Mouse (Mus musculus): ENCODE results near the gene Gpc6. TPM values are rescaled to one million over a fixed set of nuclear protein-coding genes. Genes with fewer than 3 reads are reported as not detected.
A peak's percentile ranks its signal among the peaks of the same experiment; 100 is the strongest.

Gene Gpc6
- total RNA-seq, 2 experiments from 2014 or later = not detected

DNA sequence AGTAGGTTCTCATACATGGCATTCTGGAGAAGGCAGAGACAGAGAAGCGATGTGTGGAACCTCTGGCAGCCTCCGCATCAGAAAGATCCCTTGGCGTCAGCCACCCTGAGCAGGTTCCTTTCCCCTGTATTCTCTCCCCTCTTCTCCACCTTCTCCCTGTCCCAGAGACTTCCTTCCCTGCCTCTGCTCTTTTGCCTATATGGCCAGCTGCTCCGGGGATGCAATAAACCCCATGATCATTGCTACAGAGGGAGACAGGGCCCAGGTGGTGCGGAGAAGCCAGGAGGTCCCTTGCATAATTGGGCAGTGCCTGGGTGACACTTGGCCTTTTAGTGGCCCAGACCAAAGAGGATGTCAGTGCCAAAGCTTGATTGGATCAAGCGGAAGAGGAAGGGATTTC is 910.4 kb downstream of the Gpc6 start:
- ATAC-seq (replicated peaks; ENCODE audit: poor library complexity) = no peak

DNA sequence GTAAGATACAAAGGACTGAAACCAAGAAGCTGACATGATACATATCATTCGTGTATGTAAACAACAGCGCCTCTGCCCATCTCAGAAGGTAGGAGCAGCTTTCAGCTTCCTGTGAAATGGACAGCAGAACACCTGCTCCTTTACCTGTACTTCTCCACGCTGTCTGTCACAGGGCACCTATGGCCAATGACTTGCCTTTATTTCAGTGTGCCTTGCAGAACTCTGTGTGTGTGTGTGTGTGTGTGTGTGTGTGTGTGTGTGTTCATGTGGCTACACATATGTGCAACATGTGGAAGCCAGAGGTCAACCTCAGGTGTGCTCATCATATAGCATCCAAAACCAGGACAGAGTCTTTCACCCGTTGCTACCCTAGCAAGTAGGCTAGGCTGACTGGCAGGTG is 911.9 kb downstream of the Gpc6 start:
- no peak for ATAC-seq (replicated peaks; ENCODE audit: poor library complexity)

DNA sequence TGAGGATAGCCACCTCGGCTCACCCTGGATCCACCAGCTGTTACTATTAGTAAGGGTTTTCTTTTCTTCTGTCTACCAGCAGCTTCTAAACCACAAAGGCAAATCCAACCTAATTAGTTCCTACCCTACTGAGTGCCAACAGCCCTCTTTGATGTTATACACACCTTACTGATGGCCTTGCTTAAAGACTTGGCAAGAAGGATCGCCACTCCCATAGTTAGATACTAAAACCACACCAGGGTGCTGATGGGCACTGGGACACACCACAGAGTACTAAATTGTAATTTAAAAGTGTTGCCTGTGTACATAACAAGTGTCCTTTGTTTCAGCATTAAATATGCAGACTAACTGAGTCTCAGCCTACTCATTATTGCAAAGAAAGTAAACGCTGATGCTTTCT is 912.6 kb downstream of the Gpc6 start:
- ATAC-seq (replicated peaks; ENCODE audit: poor library complexity) = no peak

- no peak for ATAC-seq (replicated peaks; ENCODE audit: poor library complexity)
Measured at GRCm38 (mm10) chr14:117841211-117841610, 916.1 kb downstream of the Gpc6 start.

DNA sequence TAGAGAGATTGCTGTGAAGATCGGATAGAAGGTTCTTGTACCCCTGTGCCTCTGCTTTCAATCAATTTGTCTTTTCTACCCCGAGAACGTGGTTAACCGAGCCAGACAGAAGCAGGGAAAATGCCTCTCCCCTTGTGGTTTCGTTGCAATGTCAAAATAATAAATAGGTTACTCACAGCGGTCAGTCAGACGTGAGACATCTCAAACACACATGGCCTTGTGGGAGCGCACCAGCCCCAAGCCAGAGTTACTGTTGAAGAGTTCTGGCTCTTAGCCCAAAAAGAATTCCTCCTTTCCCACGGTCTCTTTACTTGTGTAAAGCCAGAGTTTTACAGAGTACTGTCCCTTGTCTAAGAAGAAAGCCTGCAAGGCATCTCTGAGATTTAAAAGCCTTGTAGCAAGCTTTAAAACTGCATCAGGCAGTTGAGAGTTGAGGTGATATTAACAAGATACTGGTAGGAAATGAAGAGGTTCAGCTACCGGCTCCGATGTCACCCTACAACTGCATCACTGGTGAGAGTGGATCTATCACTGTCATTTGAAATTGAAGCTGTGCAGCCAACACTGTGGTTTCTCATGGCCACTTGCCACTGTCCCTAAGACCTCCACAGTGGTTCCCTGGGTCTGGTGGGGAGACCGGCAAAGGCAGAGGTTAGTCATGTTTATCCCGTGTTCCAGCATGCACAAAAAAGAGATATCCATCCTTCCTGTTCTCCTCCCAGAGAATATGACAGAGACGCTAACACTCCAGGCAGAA is 916.9 kb downstream of the Gpc6 start:
- ATAC-seq (replicated peaks; ENCODE audit: poor library complexity) = no peak

GRCm38 (mm10) chr14:117849591-117850505 is 924.7 kb downstream of the Gpc6 start:
- ATAC-seq (replicated peaks; ENCODE audit: poor library complexity) = no peak

DNA sequence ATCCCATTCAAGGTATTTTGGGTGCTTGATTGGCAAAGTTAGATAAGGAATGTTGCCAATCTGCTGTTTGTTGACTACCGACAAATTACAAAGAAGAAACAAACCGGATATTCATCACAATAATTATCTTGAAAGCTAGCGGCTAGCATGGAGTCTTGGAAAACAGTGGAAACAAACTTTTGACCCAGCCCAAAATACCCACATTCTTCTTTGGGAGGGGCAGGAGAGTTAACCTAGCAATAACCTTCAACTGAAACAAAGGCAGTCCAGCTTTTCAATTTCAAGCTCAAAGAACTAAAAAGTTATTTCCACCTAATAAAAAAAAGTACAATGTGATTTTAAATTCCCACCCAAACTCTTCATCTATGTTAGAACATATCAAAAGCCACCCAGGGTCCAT is 927.2 kb downstream of the Gpc6 start:
- ATAC-seq (replicated peaks; ENCODE audit: poor library complexity) = no peak

DNA sequence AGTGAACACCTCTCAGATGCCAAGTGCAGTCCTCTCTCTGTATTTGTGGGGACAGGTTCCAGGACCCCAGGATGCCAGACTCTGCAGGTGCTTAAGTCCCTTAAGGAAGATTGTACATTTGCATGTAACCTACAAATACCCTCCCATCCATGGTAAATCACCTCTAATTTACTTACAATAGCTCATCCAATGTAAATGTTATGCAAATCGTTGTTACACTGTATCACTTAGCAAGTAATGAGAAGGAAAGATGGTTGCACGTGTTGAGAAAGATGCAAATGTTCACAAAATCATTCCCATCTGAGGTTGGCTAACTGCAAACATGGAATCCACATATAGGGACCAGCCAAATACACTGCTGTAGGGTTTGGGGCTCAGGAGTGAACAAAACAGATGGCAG is 927.7 kb downstream of the Gpc6 start:
- no peak for ATAC-seq (replicated peaks; ENCODE audit: poor library complexity)

DNA sequence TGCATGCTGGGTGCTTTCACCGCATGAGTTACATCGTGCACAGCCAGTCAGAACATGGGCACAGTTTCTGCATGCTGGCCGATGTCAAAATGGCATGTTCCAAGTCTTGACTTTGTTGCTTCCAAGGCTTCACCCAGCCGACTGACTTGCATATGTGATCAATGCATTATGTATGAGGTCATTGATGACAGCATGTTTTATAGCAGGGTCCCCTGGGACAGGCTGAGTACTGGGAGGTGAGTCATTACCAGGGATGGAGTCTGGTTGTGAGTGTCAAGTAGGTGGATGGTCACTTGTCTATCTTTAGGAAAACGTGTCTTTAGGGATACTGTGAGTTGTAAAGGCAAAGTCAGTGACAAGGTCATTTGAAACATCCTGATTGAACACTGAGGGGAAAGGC is 929.4 kb downstream of the Gpc6 start:
- no peak for ATAC-seq (replicated peaks; ENCODE audit: poor library complexity)

DNA sequence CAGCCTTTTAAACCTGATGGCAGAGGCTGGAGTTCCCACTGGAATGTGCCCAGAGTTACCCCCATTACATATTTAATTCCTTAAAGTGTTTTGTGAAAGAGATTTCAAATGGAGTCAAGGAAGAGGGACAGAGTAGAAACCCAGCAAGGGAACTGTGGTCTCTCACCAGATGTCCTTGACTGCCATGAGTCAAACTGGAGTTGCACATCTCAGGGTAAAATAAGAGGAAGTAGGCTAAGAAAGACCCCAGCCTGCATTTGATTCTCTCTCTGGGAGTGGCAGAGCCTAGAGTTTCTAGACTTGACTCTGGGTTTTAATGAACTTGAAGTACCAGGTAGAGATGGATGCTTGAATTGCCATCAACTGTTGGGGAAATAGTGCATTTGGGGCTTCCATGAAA is 946.2 kb downstream of the Gpc6 start:
- ATAC-seq (replicated peaks; ENCODE audit: poor library complexity) = peak; percentile 83

DNA sequence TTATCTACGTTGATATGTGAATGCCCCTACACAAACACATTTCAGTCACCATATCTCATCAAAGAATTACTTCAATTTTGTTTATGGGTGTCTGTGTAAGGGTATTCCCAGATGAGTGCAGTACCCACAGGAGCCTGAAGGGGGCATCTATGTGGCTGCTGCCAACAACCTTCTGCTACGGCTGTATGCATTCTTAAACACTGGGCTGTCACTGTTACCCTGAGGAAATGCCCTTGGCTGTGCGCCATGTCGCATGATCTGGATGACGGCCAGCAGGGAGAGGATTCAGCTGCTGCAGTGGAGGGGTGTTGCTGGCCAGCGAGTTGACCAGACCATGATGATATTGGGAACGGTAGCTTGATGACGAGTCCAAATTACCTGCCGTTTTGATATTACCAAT is 954.2 kb downstream of the Gpc6 start:
- no peak for ATAC-seq (replicated peaks; ENCODE audit: poor library complexity)

- no peak for ATAC-seq (replicated peaks; ENCODE audit: poor library complexity)
Measured at GRCm38 (mm10) chr14:117881112-117881511, 956.0 kb downstream of the Gpc6 start.

DNA sequence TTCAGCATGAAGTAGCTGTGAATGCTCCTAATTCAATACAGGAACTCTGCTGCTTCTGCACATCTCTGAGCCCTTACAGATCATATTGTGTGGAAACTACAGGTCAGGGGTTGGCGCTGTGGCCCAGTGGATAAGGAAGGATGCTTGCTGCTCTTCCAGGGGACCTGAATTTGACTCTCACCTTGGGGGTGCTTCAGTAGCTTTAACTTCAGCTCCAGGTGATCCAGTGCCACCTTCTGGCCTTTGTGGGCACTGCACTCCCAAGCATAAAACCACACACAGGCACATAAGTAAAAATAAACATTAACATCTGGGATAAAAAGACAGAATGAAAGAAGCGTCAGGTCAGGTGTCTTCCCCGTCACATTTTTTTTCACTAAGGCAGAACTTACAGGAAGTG is 957.1 kb downstream of the Gpc6 start:
- ATAC-seq (replicated peaks; ENCODE audit: poor library complexity) = peak; percentile 95

DNA sequence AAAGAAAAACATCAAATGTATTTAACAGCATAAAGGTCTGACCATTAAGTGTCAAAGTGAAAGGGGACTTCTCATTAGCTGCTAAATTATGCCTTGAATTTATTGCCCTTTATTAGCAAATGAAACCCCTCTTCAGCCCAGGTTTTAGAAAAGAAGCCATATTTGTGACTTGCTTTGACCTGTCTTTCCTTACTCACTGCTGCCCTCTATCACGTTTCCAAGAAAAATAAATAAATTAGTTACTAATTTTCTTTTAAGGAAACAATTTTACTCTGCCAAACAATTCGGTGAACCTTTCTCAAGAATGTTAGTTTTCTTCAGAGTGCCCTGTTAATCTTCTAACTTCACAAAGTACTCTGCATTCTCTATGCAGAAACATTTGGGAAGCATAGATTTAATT is 964.5 kb downstream of the Gpc6 start:
- ATAC-seq (replicated peaks; ENCODE audit: poor library complexity) = no peak

- ATAC-seq (replicated peaks; ENCODE audit: poor library complexity) = no peak
Measured at GRCm38 (mm10) chr14:117891426-117891825, 966.3 kb downstream of the Gpc6 start.

- no peak for ATAC-seq (replicated peaks; ENCODE audit: poor library complexity)
Measured at GRCm38 (mm10) chr14:117892026-117892425, 966.9 kb downstream of the Gpc6 start.

GRCm38 (mm10) chr14:117894869-117895538 is 969.9 kb downstream of the Gpc6 start:
- ATAC-seq (replicated peaks; ENCODE audit: poor library complexity) = no peak

- ATAC-seq (replicated peaks; ENCODE audit: poor library complexity) = no peak
Measured at GRCm38 (mm10) chr14:117895539-117895912, 970.4 kb downstream of the Gpc6 start.

GRCm38 (mm10) chr14:117904300-117904699 is 979.2 kb downstream of the Gpc6 start:
- ATAC-seq (replicated peaks; ENCODE audit: poor library complexity) = no peak

DNA sequence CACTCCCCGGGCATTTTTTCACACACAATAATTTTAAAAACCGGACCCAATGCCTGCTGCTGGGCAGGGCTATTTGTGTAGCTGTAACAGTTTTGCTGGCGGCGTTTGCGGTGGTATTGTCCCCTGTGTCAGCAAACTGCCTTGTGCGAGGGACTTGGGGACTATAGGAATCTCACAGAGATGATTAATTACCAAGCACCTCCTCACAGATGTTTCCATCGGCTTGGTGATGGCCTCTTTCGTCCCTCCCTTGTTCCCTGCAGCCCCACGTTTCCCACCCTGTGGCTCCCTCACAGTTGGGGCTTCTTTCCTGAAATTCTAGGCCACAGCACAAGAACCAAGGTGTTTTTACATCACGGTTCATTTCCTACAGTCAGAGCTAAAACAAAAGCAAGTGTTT is 980.6 kb downstream of the Gpc6 start:
- ATAC-seq (replicated peaks; ENCODE audit: poor library complexity) = no peak

- ATAC-seq (replicated peaks; ENCODE audit: poor library complexity) = no peak
Measured at GRCm38 (mm10) chr14:117906361-117906760, 981.2 kb downstream of the Gpc6 start.

Measured in megakaryocyte progenitor cell, adult 5-6 weeks (primary cell).